Mouse (Mus musculus) hindbrain, embryonic 11.5 days (tissue): Measurements from ENCODE around the gene Kti12. TPM values are rescaled to one million over a fixed set of nuclear protein-coding genes. Genes with fewer than 3 reads are reported as not detected.

Experiments used
- ATAC-seq: fragments of 200-750 bp; cut with Nextera tagmentation; 2 replicates; pipeline ENCODE4 v1.8.0; 2017; ENCODE audit warnings: mild to moderate bottlenecking, moderate TSS enrichment, moderate library complexity; ENCODE audit not compliant: low FRiP score
- DNase-seq: peaks from one replicate; pipeline ENCODE4 v3.0.0-alpha.2; 2015; ENCODE audit warnings: low spot score
- H3K27ac ChIP-seq: fragments of 300-500 bp; sonication (generic); 2 replicates; pipeline ENCODE4 v1.5.1; 2014; ENCODE audit warnings: mild to moderate bottlenecking, low read depth, low read length
- H3K27me3 ChIP-seq: fragments of 300-500 bp; sonication (generic); 2 replicates; pipeline ENCODE4 v1.6.1; 2014; ENCODE audit warnings: mild to moderate bottlenecking, low read length, moderate library complexity, mixed read lengths; ENCODE audit not compliant: control insufficient read depth, insufficient read depth
- H3K36me3 ChIP-seq: fragments of 300-500 bp; sonication (generic); 2 replicates; pipeline ENCODE4 v1.6.1; 2014; ENCODE audit warnings: mild to moderate bottlenecking, low read length, moderate library complexity, mixed read lengths; ENCODE audit not compliant: control insufficient read depth, insufficient read depth
- H3K4me1 ChIP-seq: fragments of 300-500 bp; sonication (generic); replicated peaks from 2 replicates; pipeline ENCODE4 v1.6.1; 2014; ENCODE audit warnings: low read length, mixed read lengths; ENCODE audit not compliant: control insufficient read depth, insufficient read depth
- H3K4me2 ChIP-seq: fragments of 300-500 bp; sonication (generic); replicated peaks from 2 replicates; pipeline ENCODE4 v1.6.1; 2014; ENCODE audit warnings: mild to moderate bottlenecking, low read depth, low read length
- H3K4me3 ChIP-seq: fragments of 300-500 bp; sonication (generic); 2 replicates; pipeline ENCODE4 v1.5.1; 2014; ENCODE audit warnings: low read depth, low read length
- H3K9ac ChIP-seq: fragments of 300-500 bp; sonication (generic); 2 replicates; pipeline ENCODE4 v1.6.1; 2014; ENCODE audit warnings: low read depth, low read length
- H3K9me3 ChIP-seq: fragments of 300-500 bp; sonication (generic); 2 replicates; pipeline ENCODE4 v1.6.1; 2016; ENCODE audit warnings: low read length; ENCODE audit not compliant: control insufficient read depth
- WGBS: fragments of 180-500 bp; shearing (Covaris S2); extraction: QIAGEN DNeasy Blood & Tissue Kit; methylation state at CpG from one replicate; pipeline ENCODE4 v1.1.7; 2014; 5-methylcytosine and 5-hydroxymethylcytosine counted together
- polyA plus RNA-seq: library from polyadenylated mRNA; unstranded; fragments of >200 nt; fragmentation: Nextera tagmentation; extraction: Ambion mirVana; gene quantifications from 2 replicates; pipeline ENCODE4 v1.2.1, GENCODE M21; 2014

The Kti12 gene
- polyA plus RNA-seq, 1 experiment from 2014 or later: 40.5 TPM

GRCm38 (mm10) chr4:108830698-108831097 is 16.9 kb upstream of the Kti12 start:
- no peaks in the 10 kb centered on the region for H3K27me3 ChIP-seq
- H3K36me3 ChIP-seq: 0 out of 2 replicates have a peak, but pooled peaks cover 3% of the 10 kb centered on the region
- DNase-seq: no peak
- no peak overlapping the region for H3K9ac ChIP-seq
- no peaks in the 10 kb centered on the region for H3K9me3 ChIP-seq
- ATAC-seq: no peak
- no peak overlapping the region for H3K27ac ChIP-seq
- H3K4me2 ChIP-seq: no peak overlapping the region
- H3K4me1 ChIP-seq: peaks cover 3% of the 10 kb centered on the region; the same call in 1 of the 2 replicates
- WGBS: 91% methylated on average over 1 of the region's 1 CpGs
- H3K4me3 ChIP-seq: no peak overlapping the region

GRCm38 (mm10) chr4:108832916-108833827 is 14.4 kb upstream of the Kti12 start, which contains the start of gene Btf3l4:
TSS of gene Btf3l4 (minus strand) at chr4:108833614.
- Histone ChIP-seq H3K27me3 (no peaks in the 10 kb centered on the region), H3K4me1 (peaks cover 4% of the 10 kb centered on the region; the same call in 1 of the 2 replicates), H3K4me2 (peak within 1 kb of the TSS; percentile 68), H3K4me3 (peak within 1 kb of the TSS; percentile 97), H3K36me3 (0 out of 2 replicates have a peak, but pooled peaks cover 2% of the 10 kb centered on the region), H3K9me3 (no peaks in the 10 kb centered on the region), H3K9ac (peak within 1 kb of the TSS; percentile 99), H3K27ac (peak within 1 kb of the TSS; percentile 98)
- WGBS: under 1% methylated on average over 66 of the region's 73 CpGs
- ATAC-seq: peak; percentile 95
- DNase-seq: peak; percentile 97

GRCm38 (mm10) chr4:108833828-108834114 is 13.8 kb upstream of the Kti12 start:
- no peaks in the 10 kb centered on the region for H3K27me3 ChIP-seq
- peaks cover 4% of the 10 kb centered on the region; the same call in 1 of the 2 replicates for H3K4me1 ChIP-seq
- H3K27ac ChIP-seq: peak overlapping the region; percentile 98
- WGBS: 0% methylated on average over 6 of the region's 6 CpGs
- no peaks in the 10 kb centered on the region for H3K9me3 ChIP-seq
- H3K4me3 ChIP-seq: peak overlapping the region; percentile 97
- peak overlapping the region; percentile 68 for H3K4me2 ChIP-seq
- H3K9ac ChIP-seq: peak overlapping the region; percentile 99
- DNase-seq (no peak), ATAC-seq (no peak)
- 0 out of 2 replicates have a peak, but pooled peaks cover 2% of the 10 kb centered on the region for H3K36me3 ChIP-seq

- Histone ChIP-seq H3K27ac (peak within 1 kb of the TSS; percentile 98), H3K27me3 (no peaks in the 10 kb centered on the region), H3K9me3 (no peaks in the 10 kb centered on the region), H3K4me3 (peak within 1 kb of the TSS; percentile 97), H3K9ac (peak within 1 kb of the TSS; percentile 99), H3K4me2 (peak within 1 kb of the TSS; percentile 68), H3K4me1 (peaks cover 4% of the 10 kb centered on the region; the same call in 1 of the 2 replicates), H3K36me3 (no peaks in the 10 kb centered on the region)
- DNase-seq (peak; percentile 93), ATAC-seq (peak; percentile 87)
- WGBS: under 1% methylated on average over 34 of the region's 34 CpGs
Observed at GRCm38 (mm10) chr4:108834115-108834970, 13.2 kb upstream of the Kti12 start, which contains the start of gene Txndc12. TSS of gene Txndc12 (plus strand) at chr4:108834601.

GRCm38 (mm10) chr4:108834971-108835311 is 12.6 kb upstream of the Kti12 start:
- under 1% methylated on average over 15 of the region's 15 CpGs for WGBS

DNA sequence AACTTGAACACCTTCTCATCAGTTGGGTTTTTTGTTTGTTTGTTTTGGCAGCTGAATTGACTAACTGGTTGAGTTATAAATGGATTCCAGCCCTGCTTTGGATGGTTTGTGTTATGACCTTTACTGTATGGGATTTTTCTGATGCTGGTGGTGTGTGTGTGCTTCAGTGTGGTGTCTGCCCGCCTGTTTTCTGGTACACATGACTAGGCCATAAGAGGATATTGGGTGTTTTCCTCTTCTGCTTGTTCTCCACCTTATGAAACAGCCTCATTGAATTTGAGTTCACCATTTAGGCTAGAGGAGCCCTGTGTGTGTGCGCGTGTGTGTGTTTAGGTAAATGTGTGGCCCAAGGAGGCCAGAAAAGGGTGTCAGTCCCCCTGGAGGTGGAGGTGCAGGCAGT is 12.1 kb upstream of the Kti12 start:
- ATAC-seq: no peak

More at GRCm38 (mm10) chr4:108834971-108835311, 12.6 kb upstream of the Kti12 start:
- H3K4me3 ChIP-seq: peak overlapping the region; percentile 97
- H3K36me3 ChIP-seq: no peaks in the 10 kb centered on the region
- peak overlapping the region; percentile 68 for H3K4me2 ChIP-seq
- no peaks in the 10 kb centered on the region for H3K9me3 ChIP-seq
- ATAC-seq: no peak
- no peaks in the 10 kb centered on the region for H3K27me3 ChIP-seq
- peak; percentile 39 for DNase-seq
- H3K4me1 ChIP-seq: peaks cover 4% of the 10 kb centered on the region; the same call in 1 of the 2 replicates
- H3K27ac ChIP-seq: peak overlapping the region; percentile 98
- H3K9ac ChIP-seq: peak overlapping the region; percentile 99

GRCm38 (mm10) chr4:108838031-108838430 is 9.6 kb upstream of the Kti12 start:
- no peak for DNase-seq
- no peaks in the 10 kb centered on the region for H3K36me3 ChIP-seq
- ATAC-seq: no peak
- H3K27me3 ChIP-seq: no peaks in the 10 kb centered on the region
- no peak overlapping the region for H3K27ac ChIP-seq
- no peaks in the 10 kb centered on the region for H3K9me3 ChIP-seq
- WGBS: 89% methylated on average over 4 of the region's 4 CpGs
- H3K4me1 ChIP-seq: peaks cover 4% of the 10 kb centered on the region; the same call in 1 of the 2 replicates
- no peak overlapping the region for H3K4me3 ChIP-seq
- H3K9ac ChIP-seq: no peak overlapping the region
- H3K4me2 ChIP-seq: no peak overlapping the region

More for the DNA sequence above, 12.1 kb upstream of the Kti12 start:
- DNase-seq: no peak
- WGBS: 61% methylated on average over 3 of the region's 3 CpGs
- Histone ChIP-seq H3K4me2 (peak overlapping the region; percentile 68), H3K27me3 (no peaks in the 10 kb centered on the region), H3K9ac (peak overlapping the region; percentile 99; the same call in 1 of the 2 replicates), H3K9me3 (no peaks in the 10 kb centered on the region), H3K36me3 (no peaks in the 10 kb centered on the region), H3K4me1 (peaks cover 4% of the 10 kb centered on the region; the same call in 1 of the 2 replicates), H3K4me3 (peak overlapping the region; percentile 97), H3K27ac (no peak overlapping the region)

GRCm38 (mm10) chr4:108841920-108842578 is 5.5 kb upstream of the Kti12 start:
- Histone ChIP-seq H3K27me3 (no peaks in the 10 kb centered on the region), H3K27ac (no peak overlapping the region), H3K4me2 (no peak overlapping the region), H3K4me1 (0 out of 2 replicates have a peak, but pooled peaks cover 3% of the 10 kb centered on the region), H3K9me3 (no peaks in the 10 kb centered on the region), H3K36me3 (no peaks in the 10 kb centered on the region), H3K9ac (no peak overlapping the region), H3K4me3 (no peak overlapping the region)
- WGBS: 91% methylated on average over 7 of the region's 7 CpGs
- ATAC-seq (no peak), DNase-seq (no peak)
